Mouse (Mus musculus) cerebellum, adult 9-10 months (tissue): ENCODE measurements around the gene Gm47996.

Experiments
- DNase-seq: peaks from one replicate; pipeline ENCODE4 v3.0.0; 2022

The Gm47996 gene

GRCm38 (mm10) chr1:151250529-151251193 lies 40.7 kb downstream of the Gm47996 start:
- no peak for DNase-seq

DNA sequence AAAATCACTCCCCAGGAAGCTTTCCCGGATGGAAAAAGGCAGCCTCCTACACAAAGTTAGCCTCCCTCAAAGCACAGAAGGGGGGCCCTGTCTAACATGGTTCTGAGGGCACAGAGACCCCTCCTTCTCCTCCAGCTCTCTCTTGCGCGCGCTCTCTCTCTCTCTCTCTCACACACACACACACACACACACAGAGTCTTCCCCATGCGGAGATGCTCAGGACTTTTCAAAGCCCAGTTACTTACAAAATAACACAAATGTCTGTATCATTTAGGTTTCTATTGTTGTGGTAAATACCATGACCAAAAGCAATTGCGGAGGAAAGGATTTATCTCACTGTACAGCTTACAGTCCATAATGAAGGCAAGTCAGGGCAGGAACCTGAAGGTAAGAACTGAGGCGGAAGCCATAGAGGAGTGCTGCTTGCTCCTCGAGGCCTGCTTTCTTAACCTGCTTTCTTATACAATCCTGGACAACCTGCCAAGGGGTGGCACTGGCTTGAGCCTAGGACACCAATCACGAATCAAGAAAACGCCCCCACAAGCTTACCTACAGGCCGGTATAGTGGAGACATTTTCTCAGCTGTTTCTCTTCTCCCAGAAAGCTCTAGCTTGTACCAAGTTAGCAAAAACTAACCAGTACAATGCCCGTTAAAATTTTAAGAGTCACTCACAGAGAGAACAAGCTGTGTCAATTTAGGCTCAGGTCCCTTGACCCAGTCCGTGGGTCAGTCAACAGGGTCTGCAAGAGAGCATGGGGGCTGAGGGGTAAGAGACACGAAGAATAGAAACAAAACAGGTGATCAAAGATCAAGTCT lies 41.5 kb downstream of the Gm47996 start:
- no peak for DNase-seq

DNA sequence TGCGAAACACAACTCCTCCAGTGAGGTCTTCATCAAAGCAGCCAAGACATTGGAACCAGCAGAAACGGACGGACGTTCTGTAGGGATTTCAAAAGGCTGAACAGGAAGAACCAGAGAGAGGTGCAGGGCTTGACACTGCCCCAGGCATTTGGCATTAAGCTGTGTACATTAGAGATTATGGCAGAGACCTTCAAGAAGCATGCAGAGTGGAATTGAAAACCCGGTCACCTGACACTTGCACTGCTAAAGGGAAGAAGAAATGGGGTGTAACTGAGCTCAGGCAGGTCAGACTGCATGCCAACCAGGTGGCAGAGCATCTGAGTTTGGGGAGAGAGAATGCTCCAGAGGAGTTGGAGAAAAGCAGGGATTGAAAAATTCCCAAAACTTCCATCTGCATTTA lies 45.5 kb downstream of the Gm47996 start:
- DNase-seq, result no peak

- no peak for DNase-seq
Observed at GRCm38 (mm10) chr1:151258090-151258954, 48.4 kb downstream of the Gm47996 start.

DNA sequence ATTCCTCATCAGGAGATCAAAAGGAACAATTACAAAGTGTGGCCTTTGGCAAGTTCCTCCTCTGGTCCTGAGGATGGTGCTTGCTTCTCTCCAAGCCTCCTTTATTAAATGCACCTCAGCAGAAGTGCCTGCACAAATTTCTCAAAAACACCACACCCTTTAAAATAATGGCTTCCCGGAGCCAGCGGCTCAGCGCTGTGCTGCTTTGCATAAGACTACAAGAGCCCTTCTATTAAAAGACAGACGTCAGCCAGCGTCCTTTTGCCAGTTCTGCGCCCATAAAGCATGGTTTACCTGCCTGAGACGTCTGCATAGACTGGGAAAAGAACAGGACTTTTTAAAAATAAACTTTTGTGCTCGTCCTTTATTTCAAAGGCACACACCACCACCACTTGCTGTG lies 49.1 kb downstream of the Gm47996 start:
- no peak for DNase-seq
